Mouse (Mus musculus) forebrain, postnatal 0 days (tissue): Measurements from ENCODE around the gene Stx8. TPM values are rescaled to one million over a fixed set of nuclear protein-coding genes. Genes with fewer than 3 reads are reported as not detected.

Experiments
- ATAC-seq: fragments of 200-750 bp; cut with Nextera tagmentation; 2 replicates; pipeline ENCODE4 v1.8.0; 2017; ENCODE audit warnings: mild to moderate bottlenecking, moderate library complexity
- DNase-seq: peaks from one replicate; pipeline ENCODE4 v3.0.0-alpha.2; 2015
- H3K27ac ChIP-seq: fragments of 300-500 bp; sonication (generic); 2 replicates; pipeline ENCODE4 v1.5.1; 2014; ENCODE audit warnings: low read depth, mild to moderate bottlenecking, antibody characterized with exemption, low read length, moderate library complexity, mixed read lengths
- H3K27me3 ChIP-seq: fragments of 300-500 bp; sonication (generic); 2 replicates; pipeline ENCODE4 v1.6.1; 2014; ENCODE audit warnings: mild to moderate bottlenecking, low read length, mixed read lengths; ENCODE audit not compliant: insufficient read depth
- H3K36me3 ChIP-seq: fragments of 300-500 bp; sonication (generic); 2 replicates; pipeline ENCODE4 v1.6.1; 2014; ENCODE audit warnings: mild to moderate bottlenecking, moderate library complexity; ENCODE audit not compliant: insufficient read depth
- H3K4me1 ChIP-seq: fragments of 300-500 bp; sonication (generic); 2 replicates; pipeline ENCODE4 v1.6.1; 2014; ENCODE audit warnings: antibody characterized with exemption; ENCODE audit not compliant: insufficient read depth
- H3K4me2 ChIP-seq: fragments of 300-500 bp; sonication (generic); 2 replicates; pipeline ENCODE4 v1.6.1; 2014; ENCODE audit warnings: low read depth, mild to moderate bottlenecking, moderate library complexity
- H3K4me3 ChIP-seq: fragments of 300-500 bp; sonication (generic); 2 replicates; pipeline ENCODE4 v1.5.1; 2014; ENCODE audit warnings: low read depth, low read length, mixed read lengths
- H3K9ac ChIP-seq: fragments of 300-500 bp; sonication (generic); 2 replicates; pipeline ENCODE4 v1.6.1; 2014; ENCODE audit warnings: mild to moderate bottlenecking
- H3K9me3 ChIP-seq: fragments of 300-500 bp; sonication (generic); 2 replicates; pipeline ENCODE4 v1.6.1; 2016; ENCODE audit warnings: low read length
- CTCF ChIP-seq: sonication (generic); IDR thresholded peaks from 2 replicates; pipeline ENCODE4 v1.5.1; 2016; ENCODE audit warnings: antibody characterized with exemption, control low read depth, low read depth
- WGBS: fragments of 180-500 bp; shearing (Covaris S2); extraction: QIAGEN DNeasy Blood & Tissue Kit; methylation state at CpG from one replicate; pipeline ENCODE4 v1.1.7; 2014; 5-methylcytosine and 5-hydroxymethylcytosine counted together
- polyA plus RNA-seq: library from polyadenylated mRNA; unstranded; fragments of >200 nt; fragmentation: Nextera tagmentation; extraction: Ambion mirVana; gene quantifications from 2 replicates; pipeline ENCODE4 v1.2.1, GENCODE M21; 2015
- total RNA-seq: library from RNA; depleted of rRNA; stranded (reverse); fragments of >200 nt; gene quantifications from 2 replicates; pipeline ENCODE4 v1.2.3, GENCODE M21; 2014

Stx8 gene
- total and polyA plus RNA-seq, 2 experiments from 2014 or later = 11.1 to 67.8 TPM

DNA sequence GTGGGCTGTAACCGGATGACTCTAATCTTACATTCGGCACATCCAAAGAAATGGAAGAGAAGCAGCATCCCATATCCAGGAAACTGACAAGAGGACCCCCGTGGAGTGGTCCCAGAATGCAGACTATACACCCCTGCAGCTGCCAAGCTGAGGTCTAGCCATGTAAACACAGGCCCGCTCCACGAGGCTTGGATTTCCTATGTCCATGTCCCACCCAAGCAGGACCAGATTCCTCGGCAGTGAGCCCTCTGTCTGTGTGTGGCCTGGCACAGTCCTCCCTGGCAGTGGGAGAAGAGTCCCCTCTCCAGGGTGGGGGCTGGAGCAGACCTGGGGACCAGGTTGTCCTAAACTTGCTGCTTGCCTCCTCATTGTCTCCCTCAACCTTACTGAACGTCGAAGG lies 221.2 kb downstream of the Stx8 start:
- no peak for ATAC-seq

DNA sequence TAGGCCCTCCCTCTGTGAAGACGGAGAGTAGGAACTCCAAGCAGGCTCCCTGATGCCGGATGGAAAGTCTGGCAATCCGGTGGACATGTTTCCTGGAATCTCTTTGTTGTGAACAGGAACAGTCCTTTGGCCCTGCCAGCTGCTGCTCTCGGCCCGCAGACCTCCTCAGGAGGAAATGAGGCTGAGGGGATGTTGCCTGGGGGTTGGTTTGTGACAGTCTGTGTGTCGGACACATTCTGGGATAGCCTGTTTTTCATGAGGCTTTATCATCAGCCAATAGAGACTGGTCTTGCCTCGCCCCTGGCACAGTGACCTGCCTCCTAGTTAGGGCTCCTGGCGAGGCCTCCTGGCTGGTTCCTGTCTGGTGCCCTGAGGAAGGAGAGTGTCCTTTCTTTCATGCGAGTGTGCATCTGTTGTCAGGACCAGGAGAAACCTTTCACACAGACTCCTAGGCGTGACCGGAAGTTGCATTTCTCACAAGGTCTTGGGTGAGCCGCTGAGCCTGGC lies 222.8 kb downstream of the Stx8 start:
- Histone ChIP-seq H3K9me3 (no peaks in the 10 kb centered on the region), H3K27me3 (no peaks in the 10 kb centered on the region), H3K4me1 (no peaks in the 10 kb centered on the region), H3K9ac (no peak overlapping the region), H3K4me2 (no peak overlapping the region), H3K36me3 (no peaks in the 10 kb centered on the region), H3K27ac (no peak overlapping the region), H3K4me3 (no peak overlapping the region)
- WGBS = 70% methylated on average over 12 of the region's 12 CpGs
- no peak for DNase-seq
- ATAC-seq = no peak
- TF ChIP-seq CTCF = no peak

More for the DNA sequence above, 221.2 kb downstream of the Stx8 start:
- Histone ChIP-seq H3K27ac (no peak overlapping the region), H3K4me1 (no peaks in the 10 kb centered on the region), H3K9ac (no peak overlapping the region), H3K9me3 (no peaks in the 10 kb centered on the region), H3K36me3 (no peaks in the 10 kb centered on the region), H3K4me2 (no peak overlapping the region), H3K4me3 (no peak overlapping the region), H3K27me3 (no peaks in the 10 kb centered on the region)
- TF ChIP-seq CTCF = no peak
- whole genome bisulfite sequencing = 65% methylated on average over 8 of the region's 8 CpGs
- no peak for DNase-seq

DNA sequence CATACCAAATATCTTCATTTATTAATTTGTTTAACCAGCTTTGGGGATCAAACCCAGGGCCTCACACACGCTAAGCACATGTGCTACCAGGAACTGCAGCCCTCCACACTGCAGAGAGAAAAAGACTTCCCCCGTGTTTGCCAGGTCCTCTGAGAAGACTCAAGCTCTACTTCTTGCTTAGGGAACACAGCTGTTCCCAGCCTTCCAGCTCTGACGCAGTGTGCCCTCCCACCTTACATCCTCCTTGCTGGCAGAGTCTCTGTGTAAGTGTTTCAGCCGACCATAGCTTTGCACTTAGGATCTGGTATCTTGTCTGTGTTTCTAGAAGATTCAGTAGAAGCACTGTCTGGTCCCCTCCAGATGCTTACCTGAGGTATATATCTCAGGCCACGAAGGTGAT lies 224.9 kb downstream of the Stx8 start:
- 87% methylated on average over 5 of the region's 5 CpGs for WGBS
- H3K4me1 ChIP-seq = no peaks in the 10 kb centered on the region
- no peak for ATAC-seq

DNA sequence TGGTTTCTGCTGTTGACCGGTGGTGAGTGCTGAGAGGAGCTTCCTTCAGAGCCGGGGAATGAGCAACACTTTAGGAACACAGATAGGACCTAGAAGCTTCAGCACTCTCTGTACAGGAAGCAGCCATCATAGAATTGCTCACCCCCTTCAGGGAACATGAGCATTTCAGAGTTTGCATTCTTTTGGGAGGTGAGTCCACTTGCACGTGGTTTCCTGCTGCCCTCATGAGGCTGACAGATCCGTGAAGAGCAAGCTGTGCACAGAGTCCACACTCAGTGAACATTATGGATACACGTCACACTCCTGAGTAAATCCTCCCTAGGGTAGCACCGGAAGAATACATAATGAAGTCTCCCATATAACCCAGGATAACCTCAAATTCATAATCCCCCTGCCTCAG lies 229.2 kb downstream of the Stx8 start:
- Histone ChIP-seq H3K9ac (no peak overlapping the region), H3K9me3 (no peaks in the 10 kb centered on the region), H3K27me3 (no peaks in the 10 kb centered on the region), H3K4me2 (no peak overlapping the region), H3K4me1 (0 out of 2 replicates have a peak, but pooled peaks cover 3% of the 10 kb centered on the region), H3K36me3 (no peaks in the 10 kb centered on the region), H3K4me3 (no peak overlapping the region), H3K27ac (no peak overlapping the region)
- DNase-seq (no peak), ATAC-seq (no peak)
- TF ChIP-seq CTCF = 0 out of 2 replicates have a peak, but pooled peaks have one; percentile 15
- WGBS = 69% methylated on average over 6 of the region's 6 CpGs

More for the DNA sequence above, 224.9 kb downstream of the Stx8 start:
- H3K27me3 ChIP-seq = no peaks in the 10 kb centered on the region
- H3K4me2 ChIP-seq = no peak overlapping the region
- H3K36me3 ChIP-seq = no peaks in the 10 kb centered on the region
- no peak overlapping the region for H3K4me3 ChIP-seq
- H3K27ac ChIP-seq = no peak overlapping the region
- no peaks in the 10 kb centered on the region for H3K9me3 ChIP-seq
- DNase-seq = no peak
- no peak overlapping the region for H3K9ac ChIP-seq
- TF ChIP-seq CTCF = no peak

DNA sequence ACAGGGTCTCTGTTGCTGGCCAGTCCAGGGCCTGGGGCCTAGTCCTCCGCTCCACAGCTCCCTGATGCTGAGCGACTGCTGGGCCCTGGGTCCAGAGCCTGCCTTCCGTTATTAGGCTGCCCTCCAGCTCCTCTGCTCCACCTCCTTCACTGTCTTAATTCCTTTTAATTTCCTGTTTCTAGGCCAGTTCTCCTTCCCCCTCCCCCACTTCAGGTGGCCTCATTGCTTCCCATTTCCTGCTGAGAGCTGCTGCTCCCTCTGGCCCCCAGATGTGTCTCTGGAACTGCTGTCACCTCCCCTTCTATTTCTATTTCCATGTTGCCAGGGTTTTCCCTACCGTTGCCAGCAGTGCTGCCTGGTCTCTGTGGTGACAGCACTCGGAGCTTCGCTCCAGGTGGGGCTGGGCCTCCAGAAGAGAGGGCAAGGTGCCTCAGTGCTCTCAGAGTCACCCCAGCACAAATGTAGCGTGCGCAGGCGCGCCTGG lies 229.7 kb downstream of the Stx8 start:
- DNase-seq = no peak
- no peaks in the 10 kb centered on the region for H3K27me3 ChIP-seq
- H3K36me3 ChIP-seq = no peaks in the 10 kb centered on the region
- no peak for ATAC-seq
- no peaks in the 10 kb centered on the region for H3K9me3 ChIP-seq
- H3K27ac ChIP-seq = no peak overlapping the region
- 68% methylated on average over 10 of the region's 10 CpGs for WGBS
- no peak for TF ChIP-seq CTCF
- no peak overlapping the region for H3K9ac ChIP-seq
- 0 out of 2 replicates have a peak, but pooled peaks cover 3% of the 10 kb centered on the region for H3K4me1 ChIP-seq
- no peak overlapping the region for H3K4me2 ChIP-seq
- no peak overlapping the region for H3K4me3 ChIP-seq

DNA sequence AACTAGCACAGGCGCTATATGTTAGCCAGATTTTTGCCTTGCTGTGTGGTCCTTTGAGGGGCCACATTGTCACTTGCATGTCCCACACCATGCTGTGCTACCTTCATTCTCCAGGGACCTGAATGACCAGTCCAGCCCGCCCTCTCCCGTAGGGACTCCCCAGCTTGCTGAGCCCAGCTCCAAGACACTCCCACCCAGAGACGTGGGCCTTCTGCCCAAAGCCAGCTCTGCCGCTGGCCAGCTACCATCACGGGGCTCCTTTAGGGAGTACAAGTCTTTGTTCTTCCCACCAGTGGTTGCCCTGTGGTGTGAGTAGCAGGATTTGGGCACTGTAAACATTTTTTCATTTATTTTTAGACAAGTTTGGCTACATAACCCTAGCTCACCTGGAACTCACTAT lies 230.6 kb downstream of the Stx8 start:
- no peak overlapping the region for H3K4me2 ChIP-seq

DNA sequence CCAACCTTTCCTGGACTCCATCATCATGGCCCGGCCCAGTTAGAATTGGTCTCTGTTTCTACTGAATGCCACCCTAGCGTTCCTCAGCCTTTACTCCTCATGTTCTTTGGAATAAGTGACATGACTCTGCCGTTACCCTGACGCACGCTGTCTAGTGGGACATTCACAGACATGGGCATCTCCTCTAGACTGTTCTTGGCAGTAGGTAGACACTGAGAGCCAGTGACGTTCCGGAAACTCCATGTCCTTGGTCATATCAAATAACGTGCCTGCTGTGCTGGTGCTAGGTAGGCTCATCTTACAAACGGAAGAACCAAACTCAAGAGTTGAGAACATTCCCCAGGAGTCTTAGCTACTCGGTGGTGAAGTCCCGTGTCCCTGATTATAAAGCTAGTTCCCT lies 231.5 kb downstream of the Stx8 start:
- ATAC-seq (no peak), DNase-seq (no peak)
- Histone ChIP-seq H3K36me3 (no peaks in the 10 kb centered on the region), H3K4me3 (no peak overlapping the region), H3K9ac (no peak overlapping the region), H3K4me1 (0 out of 2 replicates have a peak, but pooled peaks cover 3% of the 10 kb centered on the region), H3K9me3 (no peaks in the 10 kb centered on the region), H3K27ac (no peak overlapping the region), H3K27me3 (no peaks in the 10 kb centered on the region), H3K4me2 (no peak overlapping the region)
- WGBS = 94% methylated on average over 11 of the region's 11 CpGs
- no peak for TF ChIP-seq CTCF

More for the DNA sequence above, 230.6 kb downstream of the Stx8 start:
- no peak overlapping the region for H3K27ac ChIP-seq
- 0 out of 2 replicates have a peak, but pooled peaks cover 3% of the 10 kb centered on the region for H3K4me1 ChIP-seq
- H3K27me3 ChIP-seq = no peaks in the 10 kb centered on the region
- DNase-seq = no peak
- no peak for TF ChIP-seq CTCF
- no peaks in the 10 kb centered on the region for H3K36me3 ChIP-seq
- 53% methylated on average over 6 of the region's 6 CpGs for WGBS
- no peaks in the 10 kb centered on the region for H3K9me3 ChIP-seq
- no peak overlapping the region for H3K9ac ChIP-seq
- no peak for ATAC-seq
- no peak overlapping the region for H3K4me3 ChIP-seq
